Mouse (Mus musculus): ENCODE results near the gene Ndel1. TPM values are rescaled to one million over a fixed set of nuclear protein-coding genes. Genes with fewer than 3 reads are reported as not detected.

Ndel1 gene
- polyA plus RNA-seq, 1 experiment from 2014 or later: 86.4 TPM

DNA sequence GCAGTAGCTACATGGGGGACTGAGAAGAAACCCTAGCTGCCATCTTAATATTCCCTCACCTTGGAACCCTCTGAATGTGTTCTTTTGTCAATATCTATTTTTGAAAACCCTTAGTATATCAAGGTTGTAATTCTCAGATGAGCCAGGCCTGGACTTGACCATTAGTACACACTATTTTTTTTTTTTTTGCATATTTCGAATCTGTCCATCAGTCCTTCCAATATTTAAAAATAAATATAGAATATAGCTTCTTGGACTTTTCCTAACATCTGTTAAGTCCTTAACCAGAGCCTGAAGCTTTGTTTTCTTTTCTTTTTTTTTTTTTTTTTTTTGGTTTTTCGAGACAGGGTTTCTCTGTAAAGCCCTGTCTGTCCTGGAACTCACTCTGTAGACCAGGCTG, 12.2 kb upstream of the Ndel1 start:
- 77% methylated on average over 2 of the region's 2 CpGs for whole genome bisulfite sequencing
- ATAC-seq (ENCODE audit: low FRiP score, low TSS enrichment) (no peak), DNase-seq (ENCODE audit: low spot score) (no peak)
- no peaks in the 10 kb centered on the region for H3K27me3 ChIP-seq (ENCODE audit: control insufficient read depth, insufficient read depth, low read length)
- H3K4me2 ChIP-seq (replicated peaks; ENCODE audit: low read depth): no peak overlapping the region
- H3K27ac ChIP-seq (replicated peaks): no peak overlapping the region
- H3K4me1 ChIP-seq (replicated peaks; ENCODE audit: control insufficient read depth, insufficient read depth): no peaks in the 10 kb centered on the region
- H3K9me3 ChIP-seq (ENCODE audit: control insufficient read depth, low read length): no peaks in the 10 kb centered on the region
- H3K4me3 ChIP-seq (ENCODE audit: low read depth, low read length): no peak overlapping the region
- H3K9ac ChIP-seq (ENCODE audit: low read length): no peak overlapping the region
- no peak for TF ChIP-seq CTCF (IDR thresholded peaks at IDR 0.05; ENCODE audit: low read depth)
- TF ChIP-seq EP300 (optimal IDR thresholded peaks at IDR 0.05): no peak
- no peaks in the 10 kb centered on the region for H3K36me3 ChIP-seq (ENCODE audit: control insufficient read depth, insufficient read depth, low read length)

DNA sequence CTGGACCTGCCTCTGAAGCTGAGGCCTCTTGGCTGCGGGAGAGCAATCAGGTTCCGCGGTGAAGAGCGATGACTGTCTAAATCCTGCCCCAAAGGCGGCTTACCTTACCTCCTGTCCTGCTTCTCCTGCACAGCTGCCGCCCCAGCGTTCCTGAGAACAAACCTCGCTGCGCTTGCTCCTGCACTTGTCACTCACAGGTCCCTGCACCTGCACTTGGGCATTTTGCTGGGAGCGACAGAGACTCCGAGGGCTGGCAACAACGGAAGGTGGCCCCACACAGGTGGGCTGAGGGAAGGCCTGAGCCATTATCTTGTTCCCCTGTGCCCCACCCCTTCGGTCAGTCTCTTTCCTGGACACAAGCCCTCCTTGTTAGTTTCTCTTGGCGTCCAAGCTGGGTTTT, 10.4 kb upstream of the Ndel1 start:
- no peak overlapping the region for H3K4me3 ChIP-seq (ENCODE audit: low read depth, low read length)
- H3K4me1 ChIP-seq (replicated peaks; ENCODE audit: control insufficient read depth, insufficient read depth): no peaks in the 10 kb centered on the region
- H3K27me3 ChIP-seq (ENCODE audit: control insufficient read depth, insufficient read depth, low read length): no peaks in the 10 kb centered on the region
- DNase-seq (ENCODE audit: low spot score) (no peak), ATAC-seq (ENCODE audit: low FRiP score, low TSS enrichment) (no peak)
- no peak overlapping the region for H3K9ac ChIP-seq (ENCODE audit: low read length)
- H3K36me3 ChIP-seq (ENCODE audit: control insufficient read depth, insufficient read depth, low read length): no peaks in the 10 kb centered on the region
- H3K27ac ChIP-seq (replicated peaks): no peak overlapping the region
- 20% methylated on average over 14 of the region's 14 CpGs for WGBS
- no peaks in the 10 kb centered on the region for H3K9me3 ChIP-seq (ENCODE audit: control insufficient read depth, low read length)
- TF ChIP-seq CTCF (IDR thresholded peaks at IDR 0.05; ENCODE audit: low read depth) (no peak), EP300 (optimal IDR thresholded peaks at IDR 0.05) (no peak)
- H3K4me2 ChIP-seq (replicated peaks; ENCODE audit: low read depth): no peak overlapping the region

DNA sequence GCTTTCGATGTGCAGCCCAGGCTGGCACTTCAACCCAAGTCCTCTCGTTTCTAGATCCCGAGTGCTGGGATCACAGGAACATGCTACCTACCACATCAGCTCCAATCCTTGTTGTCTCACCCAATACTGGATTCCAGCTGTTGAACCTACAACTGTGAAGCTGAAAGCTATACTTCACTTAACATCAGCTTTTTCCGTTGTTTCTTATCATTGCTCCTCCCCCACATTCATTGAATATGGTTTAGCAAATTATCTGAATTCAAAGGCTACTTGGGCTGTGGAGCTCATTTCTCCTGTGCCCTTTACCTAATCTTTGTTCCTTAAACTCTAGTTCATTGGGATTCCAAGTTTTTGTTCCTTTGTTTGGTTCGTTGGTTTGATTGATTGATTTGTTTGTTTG, 7.2 kb upstream of the Ndel1 start:
- TF ChIP-seq CTCF (IDR thresholded peaks at IDR 0.05; ENCODE audit: low read depth): no peak
- TF ChIP-seq EP300 (optimal IDR thresholded peaks at IDR 0.05): no peak
- DNase-seq (ENCODE audit: low spot score) (no peak), ATAC-seq (ENCODE audit: low FRiP score, low TSS enrichment) (no peak)
- H3K4me1 ChIP-seq (replicated peaks; ENCODE audit: control insufficient read depth, insufficient read depth): no peaks in the 10 kb centered on the region
- H3K9ac ChIP-seq (ENCODE audit: low read length): no peak overlapping the region
- no peak overlapping the region for H3K4me2 ChIP-seq (replicated peaks; ENCODE audit: low read depth)
- 74% methylated on average over 5 of the region's 5 CpGs for WGBS
- no peaks in the 10 kb centered on the region for H3K9me3 ChIP-seq (ENCODE audit: control insufficient read depth, low read length)
- no peaks in the 10 kb centered on the region for H3K36me3 ChIP-seq (ENCODE audit: control insufficient read depth, insufficient read depth, low read length)
- H3K4me3 ChIP-seq (ENCODE audit: low read depth, low read length): no peak overlapping the region
- no peak overlapping the region for H3K27ac ChIP-seq (replicated peaks)
- H3K27me3 ChIP-seq (ENCODE audit: control insufficient read depth, insufficient read depth, low read length): no peaks in the 10 kb centered on the region

DNA sequence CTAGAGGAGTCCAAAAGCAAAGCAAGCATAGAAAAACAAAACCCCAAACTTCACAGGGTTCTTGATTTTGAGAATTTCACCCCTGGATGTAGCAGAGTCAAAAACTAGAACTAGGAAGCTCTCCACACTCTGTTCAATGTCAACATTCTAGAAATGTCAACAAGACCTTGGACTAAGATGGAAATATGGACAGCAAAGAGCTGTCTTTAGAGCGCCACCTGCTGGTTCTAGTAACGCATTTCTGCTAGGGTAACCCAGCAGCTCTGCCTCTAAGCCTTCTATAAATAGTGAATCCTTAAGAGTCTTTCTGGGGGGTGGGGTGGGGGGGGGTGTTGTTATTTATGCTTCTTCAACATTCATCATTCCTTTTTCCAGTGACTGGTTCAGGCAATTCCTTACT, 3.2 kb upstream of the Ndel1 start:
- H3K36me3 ChIP-seq (ENCODE audit: control insufficient read depth, insufficient read depth, low read length): no peaks in the 10 kb centered on the region
- H3K4me2 ChIP-seq (replicated peaks; ENCODE audit: low read depth): no peak overlapping the region
- TF ChIP-seq EP300 (optimal IDR thresholded peaks at IDR 0.05): no peak
- TF ChIP-seq CTCF (IDR thresholded peaks at IDR 0.05; ENCODE audit: low read depth): peak; percentile 89
- WGBS: 0% methylated on average over 2 of the region's 2 CpGs
- no peak overlapping the region for H3K4me3 ChIP-seq (ENCODE audit: low read depth, low read length)
- no peaks in the 10 kb centered on the region for H3K27me3 ChIP-seq (ENCODE audit: control insufficient read depth, insufficient read depth, low read length)
- DNase-seq (ENCODE audit: low spot score): peak; percentile 71
- no peaks in the 10 kb centered on the region for H3K9me3 ChIP-seq (ENCODE audit: control insufficient read depth, low read length)
- no peak overlapping the region for H3K27ac ChIP-seq (replicated peaks)
- no peaks in the 10 kb centered on the region for H3K4me1 ChIP-seq (replicated peaks; ENCODE audit: control insufficient read depth, insufficient read depth)
- H3K9ac ChIP-seq (ENCODE audit: low read length): no peak overlapping the region
- ATAC-seq (ENCODE audit: low FRiP score, low TSS enrichment): peak; percentile 80

DNA sequence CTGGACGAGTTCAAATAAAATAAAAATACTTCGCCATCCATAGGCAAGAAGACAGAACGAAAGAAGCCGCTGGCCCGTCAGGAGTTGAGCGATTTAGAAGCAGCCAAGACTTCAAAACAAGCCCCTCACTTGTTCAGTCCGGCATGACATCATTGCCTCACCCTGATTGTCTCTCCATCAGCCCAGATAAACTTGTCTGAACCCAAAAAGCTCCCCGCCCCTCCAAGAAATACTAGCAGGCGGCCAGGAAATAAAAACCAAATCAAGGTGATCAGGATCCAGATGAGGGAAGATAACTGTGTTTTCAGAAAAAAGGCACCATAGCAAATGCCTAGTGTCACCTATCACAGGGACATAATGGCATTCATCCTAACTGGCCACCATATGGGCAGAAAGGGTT, 381 bp downstream of the Ndel1 start:
- Histone ChIP-seq H3K4me3 (ENCODE audit: low read depth, low read length) (no peak overlapping the region), H3K27ac (replicated peaks) (peak overlapping the region; percentile 53), H3K4me1 (replicated peaks; ENCODE audit: control insufficient read depth, insufficient read depth) (no peaks in the 10 kb centered on the region), H3K9ac (ENCODE audit: low read length) (no peak overlapping the region), H3K4me2 (replicated peaks; ENCODE audit: low read depth) (no peak overlapping the region), H3K9me3 (ENCODE audit: control insufficient read depth, low read length) (no peaks in the 10 kb centered on the region), H3K36me3 (ENCODE audit: control insufficient read depth, insufficient read depth, low read length) (no peaks in the 10 kb centered on the region), H3K27me3 (ENCODE audit: control insufficient read depth, insufficient read depth, low read length) (no peaks in the 10 kb centered on the region)
- 76% methylated on average over 9 of the region's 9 CpGs for whole genome bisulfite sequencing
- DNase-seq (ENCODE audit: low spot score) (no peak), ATAC-seq (ENCODE audit: low FRiP score, low TSS enrichment) (no peak)
- TF ChIP-seq EP300 (optimal IDR thresholded peaks at IDR 0.05): no peak
- TF ChIP-seq CTCF (IDR thresholded peaks at IDR 0.05; ENCODE audit: low read depth): no peak

DNA sequence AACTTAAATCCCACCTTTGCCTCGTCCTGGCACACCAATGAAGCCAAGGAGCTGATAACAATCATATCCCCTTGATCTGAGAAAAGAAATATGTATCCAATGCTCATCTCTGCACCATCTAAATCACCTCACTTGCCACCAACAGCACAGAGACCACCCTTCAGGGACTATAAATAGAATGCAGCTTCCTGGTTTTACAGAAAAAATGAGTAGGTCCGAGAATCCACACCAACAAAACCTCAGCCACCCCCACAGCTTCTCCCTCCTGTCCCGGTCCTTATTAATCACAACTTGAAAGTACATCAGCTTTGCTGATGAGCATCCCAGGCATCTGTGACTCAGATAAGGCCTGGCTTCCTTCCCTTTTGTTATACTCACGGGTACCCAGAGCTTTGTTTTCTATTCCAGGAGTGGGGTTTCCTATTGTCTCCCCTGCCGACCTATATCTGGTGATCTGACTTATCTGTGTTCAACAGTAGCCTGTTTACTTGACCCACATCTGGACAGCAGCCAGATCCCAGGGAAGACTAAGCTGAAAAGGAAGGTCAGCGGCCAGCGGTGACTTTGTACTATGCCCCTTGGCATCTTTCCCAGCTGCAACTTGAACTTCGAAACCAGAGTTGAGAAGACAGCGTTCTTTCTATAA, 7.0 kb downstream of the Ndel1 start:
- Histone ChIP-seq H3K36me3 (ENCODE audit: control insufficient read depth, insufficient read depth, low read length) (no peaks in the 10 kb centered on the region), H3K4me3 (ENCODE audit: low read depth, low read length) (no peak overlapping the region), H3K27ac (replicated peaks) (no peak overlapping the region), H3K27me3 (ENCODE audit: control insufficient read depth, insufficient read depth, low read length) (no peaks in the 10 kb centered on the region), H3K4me1 (replicated peaks; ENCODE audit: control insufficient read depth, insufficient read depth) (no peaks in the 10 kb centered on the region; the same call in 1 of the 2 replicates), H3K9ac (ENCODE audit: low read length) (no peak overlapping the region), H3K4me2 (replicated peaks; ENCODE audit: low read depth) (no peak overlapping the region), H3K9me3 (ENCODE audit: control insufficient read depth, low read length) (no peaks in the 10 kb centered on the region)
- ATAC-seq (ENCODE audit: low FRiP score, low TSS enrichment) (peak; percentile 9; the same call in 1 of the 2 replicates), DNase-seq (ENCODE audit: low spot score) (peak; percentile 51)
- WGBS: 28% methylated on average over 9 of the region's 9 CpGs
- no peak for TF ChIP-seq CTCF (IDR thresholded peaks at IDR 0.05; ENCODE audit: low read depth)
- TF ChIP-seq EP300 (optimal IDR thresholded peaks at IDR 0.05): no peak
